Mouse (Mus musculus) embryonic stem cell, embryonic (primary cell): Measurements from ENCODE around the gene Bag5.

Experiments
- CTCF ChIA-PET, 4 experiments: fragments of 300-600 bp in 2 of 4; fragments of 350-600 bp in 2 of 4; sonication (Branson Sonifier 250); formaldehyde crosslinking; loops; one replicate each; lab custom pipeline; 2022; ENCODE audit warnings: inconsistent platforms in 2 of 4; lab: Charles Lee
- POLR2A ChIA-PET, 4 experiments: fragments of 300-600 bp in 2 of 4; fragments of 350-600 bp in 2 of 4; sonication (Branson Sonifier 250); formaldehyde crosslinking; loops; one replicate each; lab custom pipeline; 2022; ENCODE audit warnings: antibody characterized with exemption in 4 of 4, inconsistent platforms in 1 of 4; lab: Charles Lee

Bag5 gene

DNA sequence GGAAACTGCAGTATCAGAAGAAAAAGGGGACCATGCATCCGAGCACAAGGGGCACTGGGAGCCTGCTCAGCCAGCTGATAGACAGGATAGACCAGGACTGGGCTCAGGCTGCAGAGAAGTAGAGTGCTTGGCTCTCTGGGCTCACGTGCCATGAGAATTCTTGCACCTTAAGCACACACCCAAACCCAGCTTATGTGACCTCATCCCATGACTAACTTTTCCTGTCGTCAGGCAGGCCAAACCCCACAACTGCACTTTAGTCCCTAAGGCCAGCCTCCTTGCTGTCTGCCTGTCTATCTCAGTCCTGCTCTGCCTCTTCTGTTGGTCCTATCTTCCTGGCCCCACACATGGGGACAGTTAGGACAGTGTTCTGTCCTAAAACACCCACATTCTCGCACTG is 15.3 kb downstream of the Bag5 start:
- CTCF ChIA-PET, result interaction anchor here in 3 of 4 experiments (0.6 to 6.1 kb wide), 5 partner anchors 29 to 570 kb away, joined by 8 to 128 read pairs (median 22); no protein-coding TSS in a partner anchor
- POLR2A ChIA-PET, result interaction anchor here in 3 of 4 experiments (0.6 to 31.4 kb wide), 13 partner anchors 9 to 235 kb away, joined by 3 to 1165 read pairs (median 5); partner anchors contain the start of genes Apopt1 (in 2 of the 3), Bag5 (in 2 of the 3), Ckb (in 2 of the 3) and Trmt61a (in 2 of the 3)

DNA sequence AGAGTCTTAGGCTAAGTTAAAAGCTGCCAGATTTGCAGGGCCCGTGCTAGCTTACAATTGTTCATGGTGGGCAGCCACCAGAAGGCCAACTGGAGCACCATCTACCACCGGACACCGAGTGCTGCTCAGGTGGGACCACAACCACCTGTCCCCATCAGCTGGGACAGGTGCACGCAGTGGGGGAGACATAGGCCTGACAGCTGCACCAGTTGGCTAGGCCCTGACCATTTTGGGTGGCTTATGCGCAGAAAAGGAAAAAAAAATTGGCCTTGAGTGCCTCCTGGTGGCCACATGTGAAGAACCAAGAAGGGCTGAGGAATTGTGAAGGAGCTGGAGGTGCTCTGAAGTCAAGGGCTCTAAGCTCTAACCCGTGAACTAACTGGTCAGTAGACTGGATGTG is 16.8 kb downstream of the Bag5 start:
- ChIA-PET CTCF (interaction anchor here (0.5 to 6.1 kb wide), 90 partner anchors 9 to 728 kb away, joined by 3 to 128 read pairs (median 5); partner anchors contain the start of genes Ckb (in 3 of the 4), Trmt61a (in 2 of the 4), Apopt1 (in 1 of the 4) and Bag5 (in 1 of the 4)), POLR2A (interaction anchor here (0.5 to 31.4 kb wide), 53 partner anchors 8 to 306 kb away, joined by 3 to 1165 read pairs (median 4); partner anchors contain the start of genes Ckb (in 4 of the 4), Trmt61a (in 3 of the 4), Apopt1 (in 2 of the 4) and Bag5 (in 2 of the 4))

DNA sequence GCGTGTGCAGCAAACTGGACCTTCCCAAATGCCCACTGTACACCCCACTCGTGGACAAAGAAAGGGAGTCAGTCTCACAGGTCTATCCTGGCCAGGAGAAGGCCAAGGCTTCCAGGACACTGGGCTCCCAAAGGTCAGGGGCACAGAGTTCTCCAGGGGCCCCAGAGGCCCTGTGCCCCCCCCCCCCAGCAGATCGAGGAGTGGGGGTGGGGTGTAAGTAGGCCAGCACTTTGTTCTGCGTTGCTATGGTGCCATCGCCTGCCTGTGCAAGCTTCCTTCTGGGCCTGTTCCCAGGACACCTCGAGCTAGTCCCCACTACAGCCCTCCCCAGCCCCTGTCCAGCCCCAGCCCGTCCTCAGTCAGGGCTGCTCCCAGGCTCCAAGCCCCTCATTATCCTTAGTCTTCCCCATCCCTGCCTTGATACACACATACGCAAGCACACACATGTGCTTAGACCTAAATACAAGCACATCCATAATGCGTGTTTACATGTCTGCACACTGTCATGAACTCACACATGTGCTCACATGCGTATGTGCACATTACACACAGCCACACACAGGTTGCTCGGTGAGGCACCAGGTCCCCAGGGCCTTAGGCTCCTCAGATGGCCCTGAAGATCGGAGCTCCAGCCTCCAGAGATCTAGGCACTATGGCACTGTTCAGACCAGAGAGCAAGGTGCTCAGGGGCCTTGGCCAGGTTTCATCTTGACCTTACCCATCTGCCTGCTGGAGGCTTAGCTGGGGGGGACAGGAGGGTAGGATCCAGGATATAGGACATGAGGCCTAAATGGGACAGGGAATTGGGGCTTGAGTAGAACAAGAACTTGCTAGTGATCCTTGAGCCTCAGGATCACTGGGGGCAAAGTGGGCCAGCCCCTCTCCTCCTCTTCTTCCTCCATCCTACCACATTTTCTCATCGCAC is 17.9 kb downstream of the Bag5 start:
- ChIA-PET CTCF (interaction anchor here (0.6 to 6.1 kb wide), 45 partner anchors 8 to 294 kb away, joined by 3 to 128 read pairs (median 7); partner anchors contain the start of genes Apopt1 (in 1 of the 4), Bag5 (in 1 of the 4), Ckb (in 1 of the 4) and Trmt61a (in 1 of the 4)), POLR2A (interaction anchor here (0.5 to 31.4 kb wide), 43 partner anchors 10 to 1130 kb away, joined by 3 to 1165 read pairs (median 6); partner anchors contain the start of genes Ckb (in 3 of the 4), Trmt61a (in 3 of the 4), Apopt1 (in 2 of the 4) and Bag5 (in 2 of the 4))

DNA sequence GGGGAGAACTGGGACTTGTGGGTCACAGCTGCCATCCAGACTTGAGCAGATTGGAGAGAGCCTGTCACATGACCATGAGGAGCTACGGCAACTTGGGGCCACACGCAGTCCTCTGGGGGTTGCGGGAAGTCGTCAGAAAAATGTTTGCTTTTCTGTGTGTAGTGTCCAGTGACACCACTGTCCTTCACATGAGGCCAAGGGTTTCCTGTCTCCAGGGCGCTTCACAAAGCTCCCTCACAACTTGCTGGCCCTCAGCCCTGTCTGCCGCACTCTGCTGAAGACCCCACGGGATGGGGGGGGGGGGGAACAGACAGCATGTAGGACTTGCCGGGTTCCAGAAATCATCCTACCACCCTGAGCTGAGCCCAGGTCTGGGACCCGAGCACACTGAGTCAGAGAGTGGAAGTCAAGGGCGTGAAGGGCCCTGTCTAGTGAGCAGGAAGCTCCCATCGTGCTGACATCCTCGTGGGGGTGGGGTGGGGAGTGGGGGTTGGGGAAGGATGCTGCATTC is 18.7 kb downstream of the Bag5 start:
- ChIA-PET POLR2A (interaction anchor here (0.6 to 31.4 kb wide), 29 partner anchors 10 to 991 kb away, joined by 3 to 1165 read pairs (median 6); partner anchors contain the start of genes Ckb (in 3 of the 4), Apopt1 (in 2 of the 4), Bag5 (in 2 of the 4) and Eif5 (in 2 of the 4)), CTCF (interaction anchor here (0.6 to 6.1 kb wide), 20 partner anchors 15 to 864 kb away, joined by 3 to 128 read pairs (median 6); partner anchors contain the start of gene Ckb (in 1 of the 4))

DNA sequence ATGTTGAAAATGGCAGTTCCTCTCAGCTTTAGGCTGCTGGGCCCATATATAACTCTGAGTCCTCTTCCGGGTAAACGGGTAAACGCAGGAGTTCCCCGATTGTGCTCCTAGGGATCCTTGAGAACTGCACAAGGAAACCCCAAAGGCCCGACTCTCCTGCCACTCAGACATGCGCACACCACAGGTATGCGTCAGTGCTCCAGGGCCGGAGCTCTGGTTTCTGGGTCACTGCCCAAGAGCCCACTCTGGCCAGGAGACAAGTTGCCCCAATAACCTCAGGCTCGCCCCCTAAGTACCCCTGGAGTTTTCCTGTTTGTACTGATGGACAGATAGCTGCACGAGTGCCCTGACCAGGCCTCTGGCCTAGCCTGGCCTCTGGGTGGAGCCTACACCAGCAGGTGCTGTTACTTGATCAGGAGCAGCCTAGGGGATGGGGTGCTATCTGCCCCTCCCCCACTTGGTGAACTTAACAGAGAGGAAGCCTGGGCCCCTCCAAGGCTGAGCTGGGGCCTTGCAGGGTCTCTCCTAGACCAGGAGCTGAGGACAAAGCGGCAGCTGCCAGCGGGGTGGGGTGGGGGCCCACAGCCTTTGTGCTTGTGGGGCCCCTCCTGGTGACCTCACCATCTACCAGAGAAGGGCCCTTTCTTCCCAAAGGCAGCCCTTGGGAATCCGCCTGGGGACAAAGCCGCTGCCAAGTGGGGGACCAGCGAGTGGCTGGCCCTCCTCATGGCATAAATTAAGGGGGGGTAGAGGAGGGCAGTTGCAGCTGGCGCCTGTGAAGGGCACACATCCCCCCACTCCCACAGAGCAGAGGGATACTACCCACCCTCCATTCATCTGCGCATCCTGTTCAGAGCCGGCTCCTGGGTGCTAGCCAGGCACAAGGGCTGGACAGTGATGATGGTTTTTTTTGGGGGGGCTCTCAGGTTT is 19.5 kb downstream of the Bag5 start:
- POLR2A ChIA-PET, result interaction anchor here (0.6 to 31.4 kb wide), 30 partner anchors 11 to 990 kb away, joined by 3 to 1165 read pairs (median 6); partner anchors contain the start of genes Ckb (in 3 of the 4), Apopt1 (in 2 of the 4), Bag5 (in 2 of the 4) and Eif5 (in 2 of the 4)
- CTCF ChIA-PET, result interaction anchor here (0.6 to 6.1 kb wide), 17 partner anchors 9 to 864 kb away, joined by 3 to 128 read pairs (median 5); partner anchors contain the start of gene Ckb (in 1 of the 4)

DNA sequence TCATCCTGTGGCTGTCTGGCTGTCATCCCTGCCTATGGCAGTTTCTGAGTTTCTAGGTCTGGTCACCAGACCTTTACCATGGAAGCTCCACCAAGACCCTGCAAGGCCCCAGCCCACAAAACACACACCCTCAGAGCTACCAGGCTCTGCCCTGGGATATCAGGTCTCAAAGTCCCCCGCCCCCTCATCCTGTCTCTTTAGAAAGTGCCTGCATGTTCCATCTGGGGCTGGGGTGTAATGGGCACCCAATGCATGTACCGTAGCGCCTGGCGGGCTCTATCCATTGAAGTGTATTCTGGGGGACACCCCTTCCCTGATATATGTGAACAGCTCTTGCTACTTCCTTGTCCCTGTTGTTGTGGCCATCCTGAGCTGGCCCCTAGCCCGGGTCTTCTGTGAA is 20.2 kb downstream of the Bag5 start:
- POLR2A ChIA-PET, result interaction anchor here (0.6 to 31.4 kb wide), 20 partner anchors 12 to 807 kb away, joined by 3 to 1165 read pairs (median 6); partner anchors contain the start of genes Ckb (in 3 of the 4), Apopt1 (in 2 of the 4), Bag5 (in 2 of the 4) and Eif5 (in 2 of the 4)
- CTCF ChIA-PET, result interaction anchor here in 3 of 4 experiments (0.5 to 6.1 kb wide), 5 partner anchors 8 to 245 kb away, joined by 3 to 128 read pairs (median 4); partner anchors contain the start of gene Ckb (in 1 of the 3)

DNA sequence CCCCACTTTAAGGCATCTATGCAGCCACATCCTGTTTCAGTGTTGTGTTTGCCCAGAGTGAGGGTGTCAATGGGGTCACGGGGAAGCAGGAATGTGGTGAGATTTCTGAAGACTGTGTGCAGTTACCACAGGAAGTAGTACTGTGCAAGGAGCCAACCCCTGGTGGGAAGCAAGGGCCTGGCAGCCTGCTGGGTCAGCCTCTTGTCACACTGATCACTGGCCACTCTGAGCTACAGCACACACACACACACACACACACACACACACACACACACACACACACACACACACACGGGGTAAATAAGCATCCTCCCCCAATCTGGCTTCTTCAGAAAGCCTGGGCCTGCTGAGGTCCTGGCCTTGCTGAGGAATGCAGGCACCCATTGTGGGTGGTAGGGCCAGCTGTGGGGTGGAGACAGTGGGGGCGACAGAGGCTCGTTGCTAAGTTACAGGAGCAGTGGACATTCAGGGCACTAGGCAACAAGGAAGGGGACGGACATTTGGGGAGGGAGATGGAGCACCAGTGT is 21.6 kb downstream of the Bag5 start:
- CTCF ChIA-PET, result no interaction called here

DNA sequence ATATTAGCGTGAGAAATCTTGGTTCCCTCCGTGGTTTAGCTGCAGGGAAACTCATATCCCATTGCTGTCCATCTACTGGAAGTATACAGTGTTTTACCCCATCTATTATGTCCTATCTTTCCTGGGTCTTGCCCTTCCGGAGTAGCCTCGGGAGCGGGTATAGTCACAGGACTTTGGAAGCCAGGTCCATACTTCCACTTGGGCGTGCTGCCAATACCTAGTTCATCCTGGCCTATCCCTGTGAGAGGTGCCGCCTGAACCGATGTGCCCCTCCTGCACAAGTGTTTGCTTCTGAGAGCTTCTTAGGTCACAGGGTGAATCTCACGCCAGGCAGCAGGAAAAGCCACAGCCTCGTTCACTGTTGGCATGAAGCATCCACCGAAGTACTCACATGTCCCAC is 23.6 kb downstream of the Bag5 start:
- ChIA-PET POLR2A (interaction anchor here in 3 of 4 experiments (0.7 to 31.4 kb wide), 9 partner anchors 4 to 151 kb away, joined by 3 to 1165 read pairs (median 15); partner anchors contain the start of genes Trmt61a (in 3 of the 3), Ckb (in 2 of the 3) and Eif5 (in 1 of the 3)), CTCF (interaction anchor here in 1 of 4 experiments (0.6 kb wide), 1 partner anchor 26 kb away, joined by 12 read pairs; no protein-coding TSS in a partner anchor)

More for the DNA sequence above, 21.6 kb downstream of the Bag5 start:
- POLR2A ChIA-PET, result interaction anchor here in 3 of 4 experiments (3.4 to 31.4 kb wide), 4 partner anchors 13 to 23 kb away, joined by 17 to 1165 read pairs (median 582); partner anchors contain the start of genes Ckb (in 3 of the 3) and Trmt61a (in 2 of the 3)

DNA sequence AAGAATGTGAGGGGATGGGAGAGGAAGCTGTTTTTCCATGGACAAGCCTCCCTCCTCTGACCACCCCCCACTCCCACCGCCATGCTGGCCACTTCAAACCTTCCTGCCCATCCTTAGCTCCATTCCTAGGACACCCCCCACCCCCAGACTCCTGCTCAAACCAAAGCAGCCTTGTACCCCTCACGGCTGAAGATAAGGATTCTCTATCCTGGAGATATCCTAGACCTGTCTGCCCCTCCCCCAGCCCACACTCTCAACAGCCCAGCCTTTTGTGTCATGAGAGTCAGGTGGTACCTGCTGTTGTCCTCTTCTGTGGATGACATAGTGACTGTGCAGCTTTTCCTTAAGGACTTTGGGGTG is 25.0 kb downstream of the Bag5 start:
- ChIA-PET POLR2A (interaction anchor here (0.7 to 31.4 kb wide), 32 partner anchors 0 to 979 kb away, joined by 3 to 1165 read pairs (median 4); partner anchors contain the start of genes Ckb (in 3 of the 4), Trmt61a (in 3 of the 4), Eif5 (in 2 of the 4) and Apopt1 (in 1 of the 4)), CTCF (interaction anchor here in 3 of 4 experiments (0.6 to 2.3 kb wide), 6 partner anchors 8 to 901 kb away, joined by 3 to 18 read pairs (median 6); partner anchors contain the start of gene Inf2 (in 1 of the 3))

DNA sequence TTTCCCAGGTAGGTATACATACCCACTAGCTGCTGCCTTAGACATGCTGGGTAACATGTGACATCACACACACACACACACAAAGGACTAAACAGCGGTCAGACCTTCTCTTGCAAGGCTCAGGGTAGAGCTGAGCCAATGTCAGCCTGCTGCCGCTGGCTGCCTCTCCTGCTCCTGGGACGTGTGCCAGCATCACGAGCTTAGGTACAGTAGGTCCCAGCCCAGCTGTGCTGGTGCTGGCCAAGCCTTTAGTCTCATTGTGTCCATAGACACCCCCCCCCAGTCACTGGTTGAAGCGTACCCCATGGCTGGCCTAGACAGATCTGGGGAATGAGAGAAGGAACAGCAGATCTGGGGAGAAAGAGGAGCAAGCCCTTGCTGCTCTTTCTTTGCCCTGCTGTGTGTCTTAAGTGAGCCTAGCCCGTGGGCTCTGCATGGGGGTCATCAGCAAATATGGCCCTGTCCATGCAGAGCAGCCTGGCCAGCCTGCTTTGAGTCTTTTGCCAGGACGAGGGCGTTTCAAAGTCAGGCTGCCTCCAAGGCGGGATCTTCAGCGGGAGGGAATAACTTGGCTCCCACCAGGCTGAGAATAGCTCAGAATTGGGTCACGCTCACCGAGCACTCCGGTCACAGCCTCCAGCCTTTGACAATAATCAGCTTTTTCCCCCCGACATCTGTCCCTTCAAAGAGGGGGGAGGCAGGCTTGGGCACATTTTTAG is 25.5 kb downstream of the Bag5 start:
- POLR2A ChIA-PET, result interaction anchor here (0.6 to 31.4 kb wide), 31 partner anchors 1 to 980 kb away, joined by 3 to 1165 read pairs (median 4); partner anchors contain the start of genes Ckb (in 3 of the 4), Trmt61a (in 3 of the 4), Eif5 (in 2 of the 4) and Apopt1 (in 1 of the 4)
- CTCF ChIA-PET, result interaction anchor here in 3 of 4 experiments (0.6 to 2.3 kb wide), 6 partner anchors 8 to 901 kb away, joined by 3 to 18 read pairs (median 6); partner anchors contain the start of gene Inf2 (in 1 of the 3)

DNA sequence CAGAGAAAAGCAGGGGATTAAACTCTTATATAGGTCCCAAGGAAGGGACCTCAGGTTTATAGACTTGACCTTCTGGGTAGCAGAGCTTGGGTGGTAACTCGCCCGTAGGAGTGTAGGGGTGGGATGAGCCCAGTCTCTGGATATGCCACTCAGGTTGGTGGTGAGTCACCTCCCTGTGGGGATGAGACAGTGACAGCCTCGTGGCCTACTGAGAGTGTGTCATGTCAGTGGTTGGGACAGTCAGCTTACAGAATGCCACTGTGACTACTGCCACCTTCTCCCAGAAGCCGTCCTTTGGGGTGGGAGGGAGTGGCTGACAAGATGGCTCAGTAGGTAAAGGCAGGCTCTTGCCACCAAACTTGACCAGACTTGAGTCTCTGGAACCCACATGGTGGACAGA is 26.7 kb downstream of the Bag5 start:
- ChIA-PET CTCF (interaction anchor here in 3 of 4 experiments (0.7 to 2.3 kb wide), 4 partner anchors 10 to 18 kb away, joined by 3 to 7 read pairs (median 5); no protein-coding TSS in a partner anchor), POLR2A (interaction anchor here (0.8 to 31.4 kb wide), 15 partner anchors 1 to 111 kb away, joined by 3 to 1165 read pairs (median 6); partner anchors contain the start of genes Ckb (in 4 of the 4), Trmt61a (in 3 of the 4), Apopt1 (in 1 of the 4) and Bag5 (in 1 of the 4))

DNA sequence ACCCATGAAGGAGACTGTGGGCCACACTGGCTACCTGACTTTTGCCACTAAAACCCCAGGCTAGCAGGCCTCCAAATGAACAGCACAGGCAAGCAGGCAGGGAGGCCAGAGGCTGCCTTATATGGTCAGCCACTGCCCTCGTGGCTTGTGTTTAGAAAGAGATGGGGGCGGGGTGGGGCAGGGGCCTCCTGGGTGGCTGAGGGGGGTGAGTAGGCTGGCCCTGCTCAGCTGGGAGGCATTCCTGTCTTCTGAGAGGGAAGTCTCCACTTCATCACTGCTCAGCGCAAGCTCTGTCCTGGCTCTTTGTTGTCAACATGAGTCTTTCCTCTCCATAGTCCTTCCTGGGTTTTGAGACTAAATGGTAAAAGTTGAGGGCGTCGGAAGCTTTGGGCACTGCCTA is 30.3 kb downstream of the Bag5 start:
- POLR2A ChIA-PET, result interaction anchor here in 3 of 4 experiments (0.6 to 31.4 kb wide), 11 partner anchors 3 to 133 kb away, joined by 3 to 1165 read pairs (median 4); partner anchors contain the start of genes Ckb (in 3 of the 3), Trmt61a (in 2 of the 3) and Zfyve21 (in 1 of the 3)
- CTCF ChIA-PET, result interaction anchor here in 1 of 4 experiments (1.5 kb wide), 1 partner anchor 14 kb away, joined by 4 read pairs; no protein-coding TSS in a partner anchor

DNA sequence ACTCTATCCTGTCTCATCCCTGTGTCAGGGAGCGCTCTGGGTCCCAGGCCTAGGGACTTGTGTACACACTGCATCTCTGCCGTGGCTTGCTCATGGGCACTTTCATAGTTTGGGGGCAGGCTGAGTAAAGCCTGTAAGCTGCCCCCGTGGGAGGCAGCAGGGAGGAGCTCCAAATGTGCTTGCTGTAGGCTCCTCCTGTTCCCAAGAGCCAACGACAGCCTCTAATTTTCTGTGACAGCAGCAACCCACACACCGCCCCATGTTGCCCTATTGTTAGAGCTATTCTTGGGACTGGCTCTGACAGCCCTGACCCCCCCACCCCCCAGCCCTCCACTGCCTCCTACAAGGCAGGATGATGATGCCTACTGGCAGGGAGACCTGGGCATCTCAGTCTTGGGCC is 31.1 kb downstream of the Bag5 start:
- ChIA-PET CTCF (interaction anchor here in 2 of 4 experiments (0.6 to 1.5 kb wide), 3 partner anchors 15 to 301 kb away, joined by 3 to 4 read pairs (median 3); no protein-coding TSS in a partner anchor), POLR2A (interaction anchor here in 3 of 4 experiments (0.7 to 31.4 kb wide), 7 partner anchors 4 to 133 kb away, joined by 4 to 1165 read pairs (median 1020); partner anchors contain the start of genes Ckb (in 3 of the 3), Trmt61a (in 2 of the 3) and Zfyve21 (in 1 of the 3))

DNA sequence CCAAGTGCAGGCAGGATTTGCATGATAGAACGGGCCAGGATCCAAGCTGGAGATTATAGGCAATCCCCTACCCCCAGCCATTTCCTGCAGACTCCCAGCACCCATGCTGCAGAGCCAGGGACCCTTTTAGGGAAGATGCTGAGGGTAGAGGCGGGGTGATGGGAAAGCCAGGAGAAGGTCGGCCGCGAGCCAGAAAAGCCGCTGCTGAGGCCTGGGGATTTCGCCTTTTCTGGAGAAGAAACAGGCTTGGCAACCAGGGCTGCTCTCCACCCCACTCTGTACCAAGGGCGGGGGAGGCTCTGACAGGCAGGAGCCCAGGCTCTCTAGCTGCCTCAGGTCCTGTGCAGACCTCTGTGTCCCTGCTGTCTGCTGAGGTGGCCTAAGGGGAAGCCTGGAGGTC is 31.8 kb downstream of the Bag5 start:
- ChIA-PET POLR2A (interaction anchor here in 3 of 4 experiments (0.7 to 31.4 kb wide), 9 partner anchors 5 to 171 kb away, joined by 3 to 1165 read pairs (median 47); partner anchors contain the start of genes Ckb (in 3 of the 3), Trmt61a (in 2 of the 3), Xrcc3 (in 1 of the 3) and Zfyve21 (in 1 of the 3)), CTCF (interaction anchor here in 2 of 4 experiments (0.6 to 1.2 kb wide), 2 partner anchors 15 to 348 kb away, joined by 4 to 14 read pairs; no protein-coding TSS in a partner anchor)
